Mouse (Mus musculus) stomach, postnatal 0 days (tissue): ENCODE measurements around the gene R3hdm4. TPM values are rescaled to one million over a fixed set of nuclear protein-coding genes. Genes with fewer than 3 reads are reported as not detected.

ENCODE experiments used
- ATAC-seq: fragments of 200-750 bp; cut with Nextera tagmentation; 2 replicates; pipeline ENCODE4 v1.8.0; 2017; ENCODE audit not compliant: low FRiP score, low TSS enrichment
- DNase-seq: peaks from one replicate; pipeline ENCODE4 v3.0.0-alpha.2; 2016; ENCODE audit warnings: low spot score
- H3K27ac ChIP-seq: fragments of 300-500 bp; sonication (generic); replicated peaks from 2 replicates; pipeline ENCODE4 v1.5.1; 2014; ENCODE audit warnings: mild to moderate bottlenecking, control low read depth
- H3K27me3 ChIP-seq: fragments of 300-500 bp; sonication (generic); 2 replicates; pipeline ENCODE4 v1.6.1; 2014; ENCODE audit warnings: low read length; ENCODE audit not compliant: control insufficient read depth, insufficient read depth
- H3K36me3 ChIP-seq: fragments of 300-500 bp; sonication (generic); 2 replicates; pipeline ENCODE4 v1.6.1; 2014; ENCODE audit warnings: low read length, mixed read lengths; ENCODE audit not compliant: control insufficient read depth, insufficient read depth
- H3K4me1 ChIP-seq: fragments of 300-500 bp; sonication (generic); replicated peaks from 2 replicates; pipeline ENCODE4 v1.6.1; 2014; ENCODE audit warnings: antibody characterized with exemption; ENCODE audit not compliant: control insufficient read depth, insufficient read depth
- H3K4me2 ChIP-seq: fragments of 300-500 bp; sonication (generic); replicated peaks from 2 replicates; pipeline ENCODE4 v1.6.1; 2014; ENCODE audit warnings: low read depth, mild to moderate bottlenecking, control low read depth, moderate library complexity
- H3K4me3 ChIP-seq: fragments of 300-500 bp; sonication (generic); 2 replicates; pipeline ENCODE4 v1.5.1; 2014; ENCODE audit warnings: low read depth, low read length, control low read depth
- H3K9ac ChIP-seq: fragments of 300-500 bp; sonication (generic); 2 replicates; pipeline ENCODE4 v1.6.1; 2014; ENCODE audit warnings: mild to moderate bottlenecking, low read length, control low read depth, mixed read lengths
- H3K9me3 ChIP-seq: fragments of 300-500 bp; sonication (generic); 2 replicates; pipeline ENCODE4 v1.6.1; 2016; ENCODE audit warnings: low read length; ENCODE audit not compliant: control insufficient read depth
- CTCF ChIP-seq: IDR thresholded peaks from 2 replicates; pipeline ENCODE4 v1.5.1; 2016; ENCODE audit warnings: antibody characterized with exemption, low read depth, mild to moderate bottlenecking, moderate library complexity
- EP300 ChIP-seq: optimal IDR thresholded peaks from 2 replicates; pipeline ENCODE3; 2016; ENCODE audit warnings: antibody characterized with exemption
- WGBS: fragments of 180-500 bp; shearing (Covaris S2); extraction: QIAGEN DNeasy Blood & Tissue Kit; methylation state at CpG from one replicate; pipeline ENCODE4 v1.1.7; 2014; 5-methylcytosine and 5-hydroxymethylcytosine counted together
- polyA plus RNA-seq: library from polyadenylated mRNA; unstranded; fragments of >200 nt; fragmentation: Nextera tagmentation; extraction: Ambion mirVana; gene quantifications from 2 replicates; pipeline ENCODE4 v1.2.1, GENCODE M21; 2015

Gene R3hdm4
- polyA plus RNA-seq, 1 experiment from 2014 or later = 160 TPM

- Histone ChIP-seq H3K4me2 (no peak overlapping the region), H3K9ac (no peak overlapping the region), H3K36me3 (no peaks in the 10 kb centered on the region), H3K4me1 (no peaks in the 10 kb centered on the region; the same call in 1 of the 2 replicates), H3K9me3 (no peaks in the 10 kb centered on the region), H3K27ac (no peak overlapping the region), H3K27me3 (no peaks in the 10 kb centered on the region), H3K4me3 (no peak overlapping the region)
- DNase-seq (no peak), ATAC-seq (no peak)
- WGBS = 72% methylated on average over 1 of the region's 1 CpGs
- TF ChIP-seq CTCF = no peak
Observed at GRCm38 (mm10) chr10:79877174-79877573, 43.8 kb downstream of the R3hdm4 start.

GRCm38 (mm10) chr10:79874290-79874862 is 46.6 kb downstream of the R3hdm4 start, which contains the start of the genes Prtn3 and Plppr3:
Gene Prtn3, plus strand, starts transcription at chr10:79874476.
Gene Plppr3, minus strand, starts transcription at chr10:79874634.
- no peaks in the 10 kb centered on the region for H3K27me3 ChIP-seq
- H3K9me3 ChIP-seq = no peaks in the 10 kb centered on the region
- TF ChIP-seq CTCF (0 out of 2 replicates have a peak, but pooled peaks have one; percentile 5), EP300 (no peak)
- no peaks in the 10 kb centered on the region for H3K36me3 ChIP-seq
- ATAC-seq = peak; percentile 46
- under 1% methylated on average over 53 of the region's 57 CpGs for WGBS
- peak within 1 kb of the TSS; percentile 97 for H3K4me2 ChIP-seq
- H3K4me3 ChIP-seq = peak within 1 kb of the TSS; percentile 60
- H3K9ac ChIP-seq = peak within 1 kb of the TSS; percentile 71
- no peak within 1 kb of the TSS for H3K27ac ChIP-seq
- DNase-seq = no peak
- H3K4me1 ChIP-seq = no peaks in the 10 kb centered on the region

GRCm38 (mm10) chr10:79873715-79874289 is 47.2 kb downstream of the R3hdm4 start:
- H3K36me3 ChIP-seq = no peaks in the 10 kb centered on the region
- TF ChIP-seq EP300 (no peak), CTCF (no peak)
- H3K4me2 ChIP-seq = peak overlapping the region; percentile 97
- DNase-seq (no peak), ATAC-seq (no peak)
- H3K27ac ChIP-seq = no peak overlapping the region
- no peaks in the 10 kb centered on the region for H3K4me1 ChIP-seq
- H3K27me3 ChIP-seq = no peaks in the 10 kb centered on the region
- WGBS = 2% methylated on average over 26 of the region's 26 CpGs
- no peaks in the 10 kb centered on the region for H3K9me3 ChIP-seq
- peak overlapping the region; percentile 60 for H3K4me3 ChIP-seq
- peak overlapping the region; percentile 71 for H3K9ac ChIP-seq

- Histone ChIP-seq H3K9me3 (no peaks in the 10 kb centered on the region), H3K9ac (no peak overlapping the region), H3K4me3 (no peak overlapping the region), H3K4me2 (no peak overlapping the region), H3K4me1 (no peaks in the 10 kb centered on the region), H3K36me3 (no peaks in the 10 kb centered on the region), H3K27ac (no peak overlapping the region), H3K27me3 (no peaks in the 10 kb centered on the region)
- ATAC-seq (no peak), DNase-seq (no peak)
- no peak for TF ChIP-seq EP300
- WGBS = 25% methylated on average over 6 of the region's 6 CpGs
Observed at GRCm38 (mm10) chr10:79873313-79873712, 47.7 kb downstream of the R3hdm4 start.

- H3K4me1 ChIP-seq = no peaks in the 10 kb centered on the region
- H3K27me3 ChIP-seq = no peaks in the 10 kb centered on the region
- TF ChIP-seq CTCF (no peak), EP300 (no peak)
- no peak overlapping the region for H3K4me3 ChIP-seq
- no peak for ATAC-seq
- no peaks in the 10 kb centered on the region for H3K36me3 ChIP-seq
- H3K9me3 ChIP-seq = no peaks in the 10 kb centered on the region
- DNase-seq = no peak
- no peak overlapping the region for H3K27ac ChIP-seq
- no peak overlapping the region for H3K9ac ChIP-seq
- no peak overlapping the region for H3K4me2 ChIP-seq
- 47% methylated on average over 3 of the region's 3 CpGs for WGBS
Observed at GRCm38 (mm10) chr10:79872862-79873261, 48.1 kb downstream of the R3hdm4 start.

- H3K27ac ChIP-seq = no peak overlapping the region
- no peak for ATAC-seq
- DNase-seq = no peak
- H3K4me3 ChIP-seq = no peak overlapping the region
- no peaks in the 10 kb centered on the region for H3K36me3 ChIP-seq
- no peaks in the 10 kb centered on the region for H3K4me1 ChIP-seq
- no peak overlapping the region for H3K4me2 ChIP-seq
- H3K9ac ChIP-seq = no peak overlapping the region
- TF ChIP-seq EP300 = no peak
- H3K27me3 ChIP-seq = no peaks in the 10 kb centered on the region
- no peaks in the 10 kb centered on the region for H3K9me3 ChIP-seq
- 76% methylated on average over 8 of the region's 8 CpGs for WGBS
Observed at GRCm38 (mm10) chr10:79871845-79872244, 49.2 kb downstream of the R3hdm4 start.
